Mouse (Mus musculus): ENCODE data around the gene Sf1. TPM values are rescaled to one million over a fixed set of nuclear protein-coding genes. Genes with fewer than 3 reads are reported as not detected.

Sf1 gene
- polyA plus RNA-seq, 1 experiment from 2014 or later, result 136 TPM

GRCm38 (mm10) chr19:6377327-6378040, 14.0 kb downstream of the Sf1 start:
- no peak overlapping the region for H3K9ac ChIP-seq
- H3K36me3 ChIP-seq, result peaks cover 66% of the 10 kb centered on the region
- no peak overlapping the region for H3K4me2 ChIP-seq
- no peak overlapping the region for H3K4me3 ChIP-seq
- no peak for ATAC-seq (ENCODE audit: borderline replicate concordance, extremely low read depth, low FRiP score, low TSS enrichment)
- no peaks in the 10 kb centered on the region for H3K27me3 ChIP-seq
- H3K9me3 ChIP-seq, result no peaks in the 10 kb centered on the region
- H3K4me1 ChIP-seq, result no peaks in the 10 kb centered on the region; the same call in 1 of the 2 replicates
- WGBS, result 83% methylated on average over 11 of the region's 11 CpGs
- H3K27ac ChIP-seq, result no peak overlapping the region

DNA sequence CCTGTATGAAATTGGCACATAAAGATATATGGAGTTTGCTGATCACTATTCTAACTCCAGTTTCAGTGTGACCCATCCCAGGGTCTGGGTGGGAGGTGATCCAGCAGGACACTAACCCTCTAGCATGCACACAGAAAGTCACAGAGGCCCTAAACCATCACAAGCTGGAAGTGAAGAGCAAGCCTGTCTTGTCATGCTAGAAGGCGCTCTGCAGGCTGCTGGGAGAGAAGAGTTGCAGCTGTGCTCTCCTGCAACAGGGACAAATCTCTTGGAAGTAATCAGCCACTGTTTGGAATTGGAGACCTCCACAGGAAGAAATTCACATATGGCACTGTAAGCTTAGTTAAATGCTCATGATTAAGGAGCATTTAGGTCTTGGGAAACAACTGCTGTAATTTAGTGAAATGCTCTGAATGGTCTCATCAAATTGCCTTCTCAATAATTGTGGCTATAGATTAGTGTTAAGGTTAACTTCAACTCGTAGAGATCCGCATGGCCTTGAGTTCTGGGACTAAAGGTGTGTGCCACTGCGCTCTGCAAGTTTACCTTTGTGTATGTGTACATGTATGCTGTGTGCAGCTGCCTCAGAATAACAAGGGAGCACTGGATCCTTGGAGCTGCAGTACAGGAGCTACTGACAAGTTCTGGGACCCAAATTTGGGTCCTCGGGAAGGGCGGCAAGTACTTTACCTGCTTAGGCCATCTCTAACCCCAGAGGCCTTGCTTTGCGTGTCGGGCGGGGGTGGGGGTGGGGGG, 17.1 kb downstream of the Sf1 start:
- peaks cover 22% of the 10 kb centered on the region for H3K4me1 ChIP-seq
- WGBS, result 86% methylated on average over 9 of the region's 9 CpGs
- H3K4me2 ChIP-seq, result no peak overlapping the region
- H3K4me3 ChIP-seq, result no peak overlapping the region
- H3K36me3 ChIP-seq, result peaks cover 38% of the 10 kb centered on the region
- no peak for ATAC-seq (ENCODE audit: borderline replicate concordance, extremely low read depth, low FRiP score, low TSS enrichment)
- H3K27me3 ChIP-seq, result no peaks in the 10 kb centered on the region
- no peak overlapping the region for H3K27ac ChIP-seq
- no peak overlapping the region for H3K9ac ChIP-seq
- H3K9me3 ChIP-seq, result no peaks in the 10 kb centered on the region

DNA sequence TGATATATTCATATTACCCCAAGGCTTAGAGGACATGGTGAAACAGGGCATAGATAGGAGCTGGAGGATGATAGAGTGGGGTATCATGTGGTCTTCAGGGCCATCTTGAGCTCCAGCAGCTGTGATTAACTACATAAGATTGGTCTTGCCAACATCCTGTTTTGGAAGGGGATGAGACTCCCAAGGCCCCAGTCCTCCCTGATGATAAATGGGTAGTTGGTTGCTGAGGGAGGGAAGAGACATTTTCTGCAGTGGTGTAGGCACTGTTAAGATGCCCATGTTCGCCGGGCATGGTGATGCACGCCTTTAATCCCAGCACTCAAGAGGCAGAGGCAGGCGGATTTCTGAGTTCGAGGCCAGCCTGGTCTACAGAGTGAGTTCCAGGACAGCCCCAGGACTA, 17.7 kb downstream of the Sf1 start:
- WGBS, result 96% methylated on average over 5 of the region's 5 CpGs
- H3K27me3 ChIP-seq, result no peaks in the 10 kb centered on the region
- H3K36me3 ChIP-seq, result peaks cover 31% of the 10 kb centered on the region
- H3K4me1 ChIP-seq, result peaks cover 22% of the 10 kb centered on the region
- no peak overlapping the region for H3K9ac ChIP-seq
- no peak overlapping the region for H3K4me2 ChIP-seq
- ATAC-seq (ENCODE audit: borderline replicate concordance, extremely low read depth, low FRiP score, low TSS enrichment), result no peak
- H3K27ac ChIP-seq, result no peak overlapping the region
- H3K4me3 ChIP-seq, result no peak overlapping the region
- H3K9me3 ChIP-seq, result no peaks in the 10 kb centered on the region

GRCm38 (mm10) chr19:6382323-6382924, 18.9 kb downstream of the Sf1 start:
- Histone ChIP-seq H3K27me3 (no peaks in the 10 kb centered on the region), H3K9me3 (no peaks in the 10 kb centered on the region), H3K27ac (no peak overlapping the region), H3K9ac (no peak overlapping the region), H3K4me1 (peaks cover 22% of the 10 kb centered on the region), H3K4me2 (no peak overlapping the region), H3K4me3 (no peak overlapping the region), H3K36me3 (peaks cover 19% of the 10 kb centered on the region)
- 57% methylated on average over 4 of the region's 4 CpGs for WGBS
- no peak for ATAC-seq (ENCODE audit: borderline replicate concordance, extremely low read depth, low FRiP score, low TSS enrichment)

DNA sequence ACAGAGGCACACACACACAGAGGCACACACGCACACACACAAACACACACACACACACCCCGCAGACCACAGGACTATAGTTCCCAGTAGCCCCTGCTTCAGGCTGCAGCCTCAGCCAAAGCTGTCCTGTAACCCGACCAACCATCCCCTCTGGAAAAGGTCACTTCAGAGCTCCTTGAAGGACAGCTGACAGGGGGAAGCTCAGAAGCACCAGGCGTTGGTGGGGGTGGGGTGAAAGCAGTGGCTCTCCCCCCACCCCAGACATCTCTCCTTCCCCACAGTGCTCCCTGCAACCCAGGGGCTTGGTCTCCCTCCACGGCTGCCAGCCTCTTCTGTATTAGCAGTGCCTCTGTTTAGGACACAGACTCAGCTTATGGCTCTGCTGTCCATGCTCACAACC, 20.0 kb downstream of the Sf1 start:
- peaks cover 9% of the 10 kb centered on the region; the same call in 1 of the 2 replicates for H3K36me3 ChIP-seq
- peaks cover 22% of the 10 kb centered on the region for H3K4me1 ChIP-seq
- no peak overlapping the region for H3K9ac ChIP-seq
- no peaks in the 10 kb centered on the region for H3K27me3 ChIP-seq
- no peak for ATAC-seq (ENCODE audit: borderline replicate concordance, extremely low read depth, low FRiP score, low TSS enrichment)
- peak overlapping the region; percentile 48 for H3K27ac ChIP-seq
- H3K4me3 ChIP-seq, result no peak overlapping the region
- WGBS, result 41% methylated on average over 5 of the region's 5 CpGs
- H3K9me3 ChIP-seq, result no peaks in the 10 kb centered on the region
- no peak overlapping the region for H3K4me2 ChIP-seq

- peak within 1 kb of the TSS; percentile 20 for H3K4me2 ChIP-seq
- H3K27ac ChIP-seq, result peak within 1 kb of the TSS; percentile 48
- H3K27me3 ChIP-seq, result no peaks in the 10 kb centered on the region
- 20% methylated on average over 7 of the region's 7 CpGs for WGBS
- 0 out of 2 replicates have a peak within 1 kb of the TSS, but pooled peaks have one; percentile 4 for H3K9ac ChIP-seq
- peak within 1 kb of the TSS; percentile 4; the same call in 1 of the 2 replicates for H3K4me3 ChIP-seq
- peaks cover 3% of the 10 kb centered on the region; the same call in 1 of the 2 replicates for H3K36me3 ChIP-seq
- peaks cover 22% of the 10 kb centered on the region for H3K4me1 ChIP-seq
- ATAC-seq (ENCODE audit: borderline replicate concordance, extremely low read depth, low FRiP score, low TSS enrichment), result peak; percentile 78
- no peaks in the 10 kb centered on the region for H3K9me3 ChIP-seq
Measured at GRCm38 (mm10) chr19:6384128-6384527, 20.6 kb downstream of the Sf1 start, which contains the start of gene Pygm. Gene Pygm (plus strand): TSS chr19:6384399.

- H3K9me3 ChIP-seq, result no peaks in the 10 kb centered on the region
- no peak overlapping the region for H3K4me3 ChIP-seq
- no peaks in the 10 kb centered on the region for H3K36me3 ChIP-seq
- peak overlapping the region; percentile 20 for H3K4me2 ChIP-seq
- ATAC-seq (ENCODE audit: borderline replicate concordance, extremely low read depth, low FRiP score, low TSS enrichment), result no peak
- no peak overlapping the region for H3K9ac ChIP-seq
- 68% methylated on average over 11 of the region's 11 CpGs for WGBS
- H3K4me1 ChIP-seq, result peaks cover 30% of the 10 kb centered on the region
- H3K27me3 ChIP-seq, result no peaks in the 10 kb centered on the region
- H3K27ac ChIP-seq, result no peak overlapping the region
Measured at GRCm38 (mm10) chr19:6384954-6385353, 21.5 kb downstream of the Sf1 start.

DNA sequence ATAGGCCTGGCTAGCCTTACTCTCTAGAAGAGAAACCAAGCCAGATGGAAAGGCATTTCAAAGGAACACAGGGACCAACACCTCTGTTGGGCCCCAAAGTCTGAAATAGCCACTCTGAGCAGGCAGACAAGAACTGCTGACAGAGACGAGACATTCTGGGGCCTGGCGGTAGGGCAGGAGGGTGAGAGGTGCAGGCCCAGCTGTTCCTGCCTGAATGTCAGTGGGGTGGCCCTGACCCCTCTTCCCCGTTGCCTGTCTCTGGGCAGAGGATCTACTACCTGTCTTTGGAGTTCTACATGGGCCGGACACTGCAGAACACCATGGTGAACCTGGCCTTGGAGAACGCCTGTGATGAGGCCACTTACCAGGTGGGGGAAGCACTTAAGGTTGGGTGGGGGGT, 21.9 kb downstream of the Sf1 start:
- Histone ChIP-seq H3K27me3 (no peaks in the 10 kb centered on the region), H3K9me3 (no peaks in the 10 kb centered on the region), H3K9ac (no peak overlapping the region), H3K4me2 (no peak overlapping the region), H3K27ac (no peak overlapping the region), H3K4me1 (peaks cover 31% of the 10 kb centered on the region), H3K36me3 (no peaks in the 10 kb centered on the region), H3K4me3 (no peak overlapping the region)
- 64% methylated on average over 5 of the region's 5 CpGs for WGBS
- ATAC-seq (ENCODE audit: borderline replicate concordance, extremely low read depth, low FRiP score, low TSS enrichment), result no peak

DNA sequence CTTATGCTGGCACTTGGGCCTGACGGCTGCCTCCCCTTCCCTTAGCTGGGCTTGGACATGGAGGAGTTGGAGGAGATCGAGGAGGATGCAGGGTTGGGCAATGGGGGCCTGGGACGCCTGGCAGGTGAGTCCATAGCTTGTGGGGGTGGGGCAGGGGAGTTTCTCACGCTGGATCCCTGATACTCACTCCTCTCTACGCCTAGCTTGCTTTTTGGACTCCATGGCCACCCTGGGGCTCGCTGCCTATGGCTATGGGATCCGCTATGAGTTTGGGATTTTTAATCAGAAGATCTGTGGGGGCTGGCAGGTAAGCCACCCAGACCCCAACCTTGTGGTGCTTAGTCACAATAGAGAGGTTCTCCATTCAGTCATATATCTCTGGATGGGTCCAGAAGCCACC, 22.3 kb downstream of the Sf1 start:
- Histone ChIP-seq H3K27ac (no peak overlapping the region), H3K4me2 (no peak overlapping the region), H3K36me3 (no peaks in the 10 kb centered on the region), H3K4me1 (peaks cover 31% of the 10 kb centered on the region), H3K9ac (no peak overlapping the region), H3K4me3 (no peak overlapping the region), H3K27me3 (no peaks in the 10 kb centered on the region), H3K9me3 (no peaks in the 10 kb centered on the region)
- WGBS, result 78% methylated on average over 7 of the region's 7 CpGs
- no peak for ATAC-seq (ENCODE audit: borderline replicate concordance, extremely low read depth, low FRiP score, low TSS enrichment)

- Histone ChIP-seq H3K4me3 (no peak overlapping the region), H3K9ac (no peak overlapping the region), H3K27ac (no peak overlapping the region), H3K36me3 (no peaks in the 10 kb centered on the region), H3K9me3 (no peaks in the 10 kb centered on the region), H3K27me3 (no peaks in the 10 kb centered on the region), H3K4me1 (peaks cover 31% of the 10 kb centered on the region), H3K4me2 (no peak overlapping the region)
- WGBS, result 55% methylated on average over 9 of the region's 9 CpGs
- no peak for ATAC-seq (ENCODE audit: borderline replicate concordance, extremely low read depth, low FRiP score, low TSS enrichment)
Measured at GRCm38 (mm10) chr19:6386234-6386633, 22.7 kb downstream of the Sf1 start.

- 83% methylated on average over 13 of the region's 13 CpGs for WGBS
- H3K27ac ChIP-seq, result no peak overlapping the region
- no peaks in the 10 kb centered on the region for H3K9me3 ChIP-seq
- H3K4me3 ChIP-seq, result no peak overlapping the region
- H3K4me2 ChIP-seq, result no peak overlapping the region
- H3K9ac ChIP-seq, result no peak overlapping the region
- H3K4me1 ChIP-seq, result peaks cover 28% of the 10 kb centered on the region
- no peaks in the 10 kb centered on the region for H3K36me3 ChIP-seq
- no peaks in the 10 kb centered on the region for H3K27me3 ChIP-seq
- ATAC-seq (ENCODE audit: borderline replicate concordance, extremely low read depth, low FRiP score, low TSS enrichment), result no peak
Measured at GRCm38 (mm10) chr19:6388006-6388405, 24.5 kb downstream of the Sf1 start.

GRCm38 (mm10) chr19:6389803-6390202, 26.3 kb downstream of the Sf1 start:
- 9% methylated on average over 16 of the region's 16 CpGs for WGBS
- no peaks in the 10 kb centered on the region for H3K9me3 ChIP-seq
- no peak overlapping the region for H3K27ac ChIP-seq
- peak overlapping the region; percentile 55 for H3K4me2 ChIP-seq
- H3K9ac ChIP-seq, result 0 out of 2 replicates have a peak overlapping the region, but pooled peaks have one; percentile 21
- no peaks in the 10 kb centered on the region for H3K27me3 ChIP-seq
- no peak for ATAC-seq (ENCODE audit: borderline replicate concordance, extremely low read depth, low FRiP score, low TSS enrichment)
- H3K36me3 ChIP-seq, result no peaks in the 10 kb centered on the region
- H3K4me1 ChIP-seq, result peaks cover 11% of the 10 kb centered on the region; the same call in 1 of the 2 replicates
- H3K4me3 ChIP-seq, result peak overlapping the region; percentile 20

Data from lung, embryonic 15.5 days (tissue).